Mouse (Mus musculus): ENCODE data around the gene Slco2b1. TPM values are rescaled to one million over a fixed set of nuclear protein-coding genes. Genes with fewer than 3 reads are reported as not detected.

The Slco2b1 gene
- polyA plus RNA-seq, 1 experiment from 2014 or later: 4.0 TPM

DNA sequence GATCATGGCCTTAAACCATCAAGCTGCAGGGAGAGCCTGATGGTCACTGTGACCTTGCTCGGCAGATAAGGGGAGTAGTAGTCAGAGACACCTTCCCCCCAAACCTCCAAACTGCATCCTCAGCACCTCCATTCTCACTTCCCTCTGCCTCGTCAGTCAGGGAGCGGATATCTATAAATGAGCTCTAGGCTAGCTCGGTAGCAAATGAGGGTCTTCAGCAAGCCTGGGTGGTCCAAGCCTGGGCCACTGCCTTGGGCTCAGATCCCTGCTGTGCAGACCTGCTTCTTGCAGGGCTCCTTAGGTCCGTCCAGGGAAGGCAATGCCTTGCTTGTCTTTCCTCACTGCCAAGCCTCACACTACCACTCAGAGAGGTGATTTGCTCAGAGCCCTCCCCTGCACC is 2.4 kb downstream of the Slco2b1 start:
- H3K27ac ChIP-seq (ENCODE audit: low read length): no peak overlapping the region
- H3K4me3 ChIP-seq (replicated peaks; ENCODE audit: low read length): no peak overlapping the region
- H3K9me3 ChIP-seq (replicated peaks; ENCODE audit: control insufficient read depth, low read length): no peaks in the 10 kb centered on the region
- peaks cover 7% of the 10 kb centered on the region; the same call in 1 of the 2 replicates for H3K4me1 ChIP-seq (ENCODE audit: control insufficient read depth, insufficient read depth, low read length)
- no peak overlapping the region for H3K9ac ChIP-seq (ENCODE audit: low read length)
- no peak overlapping the region for H3K4me2 ChIP-seq (ENCODE audit: low read depth, low read length)
- ATAC-seq (ENCODE audit: insufficient read depth, low FRiP score): no peak
- no peaks in the 10 kb centered on the region for H3K36me3 ChIP-seq (ENCODE audit: control insufficient read depth, insufficient read depth, low read length)
- peaks cover 3% of the 10 kb centered on the region; the same call in 1 of the 2 replicates for H3K27me3 ChIP-seq (ENCODE audit: control insufficient read depth, insufficient read depth, low read length)
- 78% methylated on average over 5 of the region's 5 CpGs for WGBS

DNA sequence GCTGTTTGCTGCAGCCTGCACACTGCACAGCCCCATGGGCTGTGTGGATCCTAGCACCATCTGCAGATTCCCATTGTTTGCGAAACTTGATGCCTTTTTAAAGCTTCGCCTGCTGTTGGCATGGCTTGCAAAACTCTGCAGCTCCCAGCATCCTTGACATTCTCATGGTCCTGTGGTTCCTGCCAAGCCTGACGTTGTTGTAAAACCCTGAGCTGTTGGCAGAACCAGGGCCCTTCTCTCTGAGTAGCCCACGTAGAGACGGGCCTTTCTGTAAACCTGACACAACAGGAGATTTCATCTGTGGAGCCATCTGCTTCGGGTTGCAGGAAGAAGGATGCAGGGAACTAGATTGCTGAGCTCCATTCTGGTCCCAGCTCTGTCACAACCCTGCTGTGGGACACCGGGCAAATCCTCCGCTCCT is 2.8 kb downstream of the Slco2b1 start:
- Histone ChIP-seq H3K4me1 (ENCODE audit: control insufficient read depth, insufficient read depth, low read length) (peaks cover 7% of the 10 kb centered on the region; the same call in 1 of the 2 replicates), H3K27me3 (ENCODE audit: control insufficient read depth, insufficient read depth, low read length) (peaks cover 3% of the 10 kb centered on the region; the same call in 1 of the 2 replicates), H3K9ac (ENCODE audit: low read length) (no peak overlapping the region), H3K4me3 (replicated peaks; ENCODE audit: low read length) (no peak overlapping the region), H3K4me2 (ENCODE audit: low read depth, low read length) (no peak overlapping the region), H3K27ac (ENCODE audit: low read length) (no peak overlapping the region), H3K36me3 (ENCODE audit: control insufficient read depth, insufficient read depth, low read length) (no peaks in the 10 kb centered on the region), H3K9me3 (replicated peaks; ENCODE audit: control insufficient read depth, low read length) (no peaks in the 10 kb centered on the region)
- 62% methylated on average over 8 of the region's 8 CpGs for WGBS
- no peak for ATAC-seq (ENCODE audit: insufficient read depth, low FRiP score)

DNA sequence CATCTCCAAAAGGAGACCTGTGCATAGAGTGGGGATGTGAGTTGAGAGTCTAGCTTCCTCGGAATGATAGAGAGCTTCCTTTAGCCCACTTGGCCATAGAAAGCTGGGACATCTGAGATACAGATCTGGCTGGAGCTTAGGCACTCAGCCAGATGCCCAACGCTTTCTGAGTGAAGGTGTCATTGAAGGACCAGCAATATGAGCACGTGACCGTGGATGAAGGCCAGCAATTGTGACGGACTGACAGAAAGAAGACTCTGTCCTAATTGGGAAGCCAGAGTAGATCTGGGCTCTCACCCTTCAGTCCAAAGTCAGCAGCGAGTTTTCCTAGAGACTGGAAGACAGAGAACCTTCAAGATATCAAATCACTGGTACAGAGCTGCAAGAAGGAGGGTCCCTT is 3.5 kb downstream of the Slco2b1 start:
- no peak overlapping the region for H3K4me2 ChIP-seq (ENCODE audit: low read depth, low read length)
- peaks cover 3% of the 10 kb centered on the region; the same call in 1 of the 2 replicates for H3K27me3 ChIP-seq (ENCODE audit: control insufficient read depth, insufficient read depth, low read length)
- H3K9ac ChIP-seq (ENCODE audit: low read length): no peak overlapping the region
- no peak for ATAC-seq (ENCODE audit: insufficient read depth, low FRiP score)
- no peak overlapping the region for H3K4me3 ChIP-seq (replicated peaks; ENCODE audit: low read length)
- H3K9me3 ChIP-seq (replicated peaks; ENCODE audit: control insufficient read depth, low read length): no peaks in the 10 kb centered on the region
- H3K27ac ChIP-seq (ENCODE audit: low read length): no peak overlapping the region
- no peaks in the 10 kb centered on the region for H3K36me3 ChIP-seq (ENCODE audit: control insufficient read depth, insufficient read depth, low read length)
- peaks cover 7% of the 10 kb centered on the region; the same call in 1 of the 2 replicates for H3K4me1 ChIP-seq (ENCODE audit: control insufficient read depth, insufficient read depth, low read length)
- 78% methylated on average over 6 of the region's 6 CpGs for WGBS

DNA sequence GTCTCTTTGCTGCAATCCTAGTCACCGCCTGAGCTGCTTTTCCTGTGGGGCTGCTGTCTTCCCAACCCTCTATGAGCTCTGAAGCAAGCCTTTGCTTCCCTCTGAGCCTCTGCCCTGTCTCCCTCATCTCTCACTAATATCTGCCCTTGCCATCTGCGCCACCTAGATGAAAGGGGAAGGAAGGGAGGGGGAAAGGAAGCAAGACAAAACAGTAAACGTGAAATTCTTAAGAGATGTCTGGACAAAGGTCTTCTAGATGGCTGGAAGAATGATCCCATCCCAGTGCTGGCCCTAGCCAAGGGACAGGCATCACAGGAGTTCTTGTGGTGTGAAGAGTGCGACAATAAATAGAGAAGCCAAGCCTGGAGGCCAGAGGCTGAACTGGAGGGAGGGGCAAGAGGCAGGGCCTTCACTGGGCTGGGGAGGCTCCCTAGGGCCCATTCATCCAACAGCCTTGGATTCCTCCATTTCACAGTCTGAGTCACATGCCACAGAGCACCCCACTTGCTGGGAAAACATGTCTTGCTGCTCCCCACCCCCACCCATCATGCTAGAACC is 4.0 kb downstream of the Slco2b1 start:
- 52% methylated on average over 4 of the region's 4 CpGs for WGBS
- ATAC-seq (ENCODE audit: insufficient read depth, low FRiP score): no peak
- H3K9me3 ChIP-seq (replicated peaks; ENCODE audit: control insufficient read depth, low read length): no peaks in the 10 kb centered on the region
- peaks cover 3% of the 10 kb centered on the region; the same call in 1 of the 2 replicates for H3K27me3 ChIP-seq (ENCODE audit: control insufficient read depth, insufficient read depth, low read length)
- H3K4me1 ChIP-seq (ENCODE audit: control insufficient read depth, insufficient read depth, low read length): peaks cover 10% of the 10 kb centered on the region; the same call in 1 of the 2 replicates
- no peak overlapping the region for H3K4me2 ChIP-seq (ENCODE audit: low read depth, low read length)
- no peak overlapping the region for H3K4me3 ChIP-seq (replicated peaks; ENCODE audit: low read length)
- H3K36me3 ChIP-seq (ENCODE audit: control insufficient read depth, insufficient read depth, low read length): no peaks in the 10 kb centered on the region
- no peak overlapping the region for H3K9ac ChIP-seq (ENCODE audit: low read length)
- peak overlapping the region; percentile 61 for H3K27ac ChIP-seq (ENCODE audit: low read length)

DNA sequence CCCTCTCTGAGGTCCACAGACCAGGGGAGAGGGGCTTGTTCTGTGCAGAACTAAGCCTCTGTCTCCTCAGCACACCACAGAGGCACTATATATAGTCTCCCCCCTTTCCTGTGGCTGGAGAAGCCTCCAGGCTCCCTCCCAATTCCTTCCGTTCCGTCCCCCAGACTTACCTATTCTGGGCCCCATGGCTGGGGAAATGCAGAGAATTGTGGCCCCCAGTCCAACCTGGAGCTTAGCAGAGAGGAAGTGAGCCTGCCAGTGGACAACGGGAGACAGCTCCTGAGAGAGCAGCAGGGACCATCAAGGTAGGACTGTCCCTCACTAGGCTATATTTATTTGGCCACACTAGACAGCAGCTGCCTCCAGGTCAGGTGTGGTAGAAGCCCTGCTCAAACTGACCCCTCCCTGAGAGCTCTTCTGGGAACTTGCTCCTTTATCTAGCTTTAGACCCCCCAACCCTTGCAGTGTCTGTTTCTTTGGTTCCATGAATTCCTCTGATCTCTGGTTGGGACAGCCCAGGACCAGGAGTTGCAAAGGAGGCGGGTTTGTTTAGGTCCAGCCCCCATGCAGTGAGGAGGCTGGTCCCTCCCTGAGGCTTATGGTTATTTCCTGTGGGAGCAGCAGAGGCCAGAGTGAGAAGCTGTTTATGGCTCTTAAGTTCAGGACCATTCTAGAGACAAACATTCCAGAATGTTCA is 4.7 kb downstream of the Slco2b1 start:
- Histone ChIP-seq H3K36me3 (ENCODE audit: control insufficient read depth, insufficient read depth, low read length) (no peaks in the 10 kb centered on the region), H3K9me3 (replicated peaks; ENCODE audit: control insufficient read depth, low read length) (no peaks in the 10 kb centered on the region), H3K27ac (ENCODE audit: low read length) (peak overlapping the region; percentile 61), H3K4me1 (ENCODE audit: control insufficient read depth, insufficient read depth, low read length) (peaks cover 10% of the 10 kb centered on the region; the same call in 1 of the 2 replicates), H3K4me3 (replicated peaks; ENCODE audit: low read length) (0 out of 2 replicates have a peak overlapping the region, but pooled peaks have one; percentile 3), H3K27me3 (ENCODE audit: control insufficient read depth, insufficient read depth, low read length) (peaks cover 3% of the 10 kb centered on the region; the same call in 1 of the 2 replicates), H3K9ac (ENCODE audit: low read length) (no peak overlapping the region), H3K4me2 (ENCODE audit: low read depth, low read length) (peak overlapping the region; percentile 20; the same call in 1 of the 2 replicates)
- WGBS: 52% methylated on average over 4 of the region's 4 CpGs
- ATAC-seq (ENCODE audit: insufficient read depth, low FRiP score): 0 out of 2 replicates have a peak, but pooled peaks have one; percentile 49

DNA sequence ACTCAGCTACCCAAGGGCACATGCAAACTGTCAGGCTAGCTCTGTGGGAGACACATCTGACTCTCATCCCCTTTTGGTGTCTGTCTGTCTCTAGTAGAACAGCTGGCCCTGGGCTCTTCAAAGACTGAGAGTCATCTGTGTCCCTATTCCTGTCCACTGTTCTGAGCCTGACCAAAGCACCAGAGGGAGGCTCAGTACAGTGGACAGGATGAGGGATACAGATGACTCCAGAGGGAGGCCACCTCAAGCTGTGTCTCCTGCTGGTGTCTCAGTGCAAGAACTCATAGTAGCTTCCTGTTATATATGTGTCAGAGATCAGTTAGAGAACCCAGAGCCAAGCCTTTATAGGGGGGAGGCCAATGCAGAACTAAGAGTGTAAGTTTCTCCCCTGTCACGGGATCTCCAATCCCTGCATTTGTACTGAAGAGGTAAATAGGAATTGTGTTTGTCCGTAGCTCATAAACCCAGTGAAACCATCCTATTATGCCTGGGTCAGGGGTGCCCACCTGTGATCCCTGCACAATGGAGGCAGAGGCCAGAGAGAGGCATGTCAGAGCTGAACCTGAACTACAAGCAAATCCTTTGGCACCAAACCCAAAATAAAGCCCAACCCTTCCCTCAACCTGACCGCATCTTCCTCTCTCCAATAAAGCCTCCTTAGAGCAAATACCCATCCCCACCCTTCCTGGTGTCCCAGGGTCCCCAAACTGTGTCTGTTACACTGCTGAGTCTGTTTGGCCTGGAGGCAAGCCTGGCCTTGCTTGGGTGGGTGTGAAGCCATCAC is 6.2 kb downstream of the Slco2b1 start:
- H3K9ac ChIP-seq (ENCODE audit: low read length): no peak overlapping the region
- H3K27me3 ChIP-seq (ENCODE audit: control insufficient read depth, insufficient read depth, low read length): peaks cover 3% of the 10 kb centered on the region; the same call in 1 of the 2 replicates
- H3K27ac ChIP-seq (ENCODE audit: low read length): no peak overlapping the region
- peaks cover 10% of the 10 kb centered on the region; the same call in 1 of the 2 replicates for H3K4me1 ChIP-seq (ENCODE audit: control insufficient read depth, insufficient read depth, low read length)
- H3K9me3 ChIP-seq (replicated peaks; ENCODE audit: control insufficient read depth, low read length): no peaks in the 10 kb centered on the region
- no peak overlapping the region for H3K4me3 ChIP-seq (replicated peaks; ENCODE audit: low read length)
- H3K36me3 ChIP-seq (ENCODE audit: control insufficient read depth, insufficient read depth, low read length): no peaks in the 10 kb centered on the region
- 84% methylated on average over 3 of the region's 3 CpGs for WGBS
- H3K4me2 ChIP-seq (ENCODE audit: low read depth, low read length): no peak overlapping the region
- ATAC-seq (ENCODE audit: insufficient read depth, low FRiP score): no peak

DNA sequence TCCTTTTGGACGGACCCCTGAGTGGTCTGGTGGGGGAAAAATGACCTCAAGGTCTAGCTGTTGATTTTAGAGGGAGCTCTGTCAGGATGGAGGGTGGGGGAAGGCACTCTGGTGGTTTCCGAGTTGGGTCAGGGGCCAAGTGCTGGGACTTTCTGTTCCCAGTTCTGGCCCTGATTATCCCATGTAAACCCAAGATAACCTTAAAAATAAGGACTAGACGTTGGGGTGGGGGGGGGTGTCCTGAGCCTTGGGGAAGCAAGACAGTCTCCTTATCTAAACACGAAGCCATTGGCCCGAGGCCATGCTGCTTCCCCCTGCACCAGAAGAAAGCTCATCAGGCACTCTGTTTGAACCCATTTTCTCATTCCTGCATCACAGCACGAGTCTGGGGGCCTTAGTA is 8.9 kb downstream of the Slco2b1 start:
- Histone ChIP-seq H3K4me3 (replicated peaks; ENCODE audit: low read length) (no peak overlapping the region), H3K27ac (ENCODE audit: low read length) (no peak overlapping the region), H3K36me3 (ENCODE audit: control insufficient read depth, insufficient read depth, low read length) (no peaks in the 10 kb centered on the region), H3K4me1 (ENCODE audit: control insufficient read depth, insufficient read depth, low read length) (peaks cover 10% of the 10 kb centered on the region; the same call in 1 of the 2 replicates), H3K4me2 (ENCODE audit: low read depth, low read length) (no peak overlapping the region), H3K9me3 (replicated peaks; ENCODE audit: control insufficient read depth, low read length) (no peaks in the 10 kb centered on the region), H3K27me3 (ENCODE audit: control insufficient read depth, insufficient read depth, low read length) (no peaks in the 10 kb centered on the region), H3K9ac (ENCODE audit: low read length) (no peak overlapping the region)
- no peak for ATAC-seq (ENCODE audit: insufficient read depth, low FRiP score)
- 25% methylated on average over 6 of the region's 6 CpGs for WGBS

DNA sequence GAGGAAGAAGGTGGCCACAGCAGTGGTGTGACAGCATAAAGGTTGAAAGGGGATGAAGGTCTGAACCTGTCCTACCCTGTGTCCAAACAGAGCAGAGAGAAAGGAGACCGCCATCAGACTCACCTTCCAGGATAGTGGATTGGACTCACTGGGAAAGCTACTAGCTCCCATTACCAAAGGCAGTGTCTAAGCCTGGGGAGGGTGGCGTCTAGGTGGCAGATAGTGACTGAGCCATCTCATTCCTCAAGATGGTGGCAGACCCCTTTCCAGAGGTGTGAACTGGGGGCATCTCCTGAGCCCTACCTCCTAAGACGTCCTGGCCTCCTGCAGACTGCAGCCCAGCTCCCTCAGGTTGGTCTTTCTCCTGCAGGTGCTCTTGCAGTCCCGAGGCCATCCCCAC is 10.5 kb downstream of the Slco2b1 start:
- H3K9me3 ChIP-seq (replicated peaks; ENCODE audit: control insufficient read depth, low read length): no peaks in the 10 kb centered on the region
- ATAC-seq (ENCODE audit: insufficient read depth, low FRiP score): no peak
- peaks cover 3% of the 10 kb centered on the region; the same call in 1 of the 2 replicates for H3K4me1 ChIP-seq (ENCODE audit: control insufficient read depth, insufficient read depth, low read length)

More for the DNA sequence above, 10.5 kb downstream of the Slco2b1 start:
- Histone ChIP-seq H3K4me3 (replicated peaks; ENCODE audit: low read length) (no peak overlapping the region), H3K27ac (ENCODE audit: low read length) (no peak overlapping the region), H3K4me2 (ENCODE audit: low read depth, low read length) (no peak overlapping the region), H3K9ac (ENCODE audit: low read length) (no peak overlapping the region), H3K36me3 (ENCODE audit: control insufficient read depth, insufficient read depth, low read length) (no peaks in the 10 kb centered on the region), H3K27me3 (ENCODE audit: control insufficient read depth, insufficient read depth, low read length) (no peaks in the 10 kb centered on the region)
- WGBS: 70% methylated on average over 4 of the region's 4 CpGs

Measured in stomach, embryonic 16.5 days (tissue).